Mouse (Mus musculus) kidney, postnatal 25 days (tissue): ENCODE results near the gene Dlx5.

Source experiments
- DNase-seq, 2 experiments: peaks; one replicate each; pipeline ENCODE4 v3.0.0; 2021; ENCODE audit warnings: mixed read lengths in 2 of 2

Gene Dlx5

GRCm38 (mm10) chr6:6859111-6859949 is 22.6 kb downstream of the Dlx5 start:
- no peak for DNase-seq

- DNase-seq = no peak
Measured at GRCm38 (mm10) chr6:6858571-6858970, 23.3 kb downstream of the Dlx5 start.

- DNase-seq = no peak
Measured at GRCm38 (mm10) chr6:6857766-6858165, 24.1 kb downstream of the Dlx5 start.

- no peak for DNase-seq
Measured at GRCm38 (mm10) chr6:6856881-6857280, 25.0 kb downstream of the Dlx5 start.

GRCm38 (mm10) chr6:6856316-6856715 is 25.6 kb downstream of the Dlx5 start:
- no peak for DNase-seq

- no peak for DNase-seq
Measured at GRCm38 (mm10) chr6:6855746-6856185, 26.1 kb downstream of the Dlx5 start.

- no peak for DNase-seq
Measured at GRCm38 (mm10) chr6:6854902-6855745, 26.8 kb downstream of the Dlx5 start.

GRCm38 (mm10) chr6:6854176-6854575 is 27.7 kb downstream of the Dlx5 start:
- DNase-seq = peak in 1 of 2 experiments; percentile 28

GRCm38 (mm10) chr6:6852944-6853343 is 28.9 kb downstream of the Dlx5 start:
- DNase-seq = no peak

GRCm38 (mm10) chr6:6851166-6851565 is 30.7 kb downstream of the Dlx5 start:
- no peak for DNase-seq

- no peak for DNase-seq
Measured at GRCm38 (mm10) chr6:6850324-6851060, 31.4 kb downstream of the Dlx5 start.

- DNase-seq = no peak
Measured at GRCm38 (mm10) chr6:6849744-6850143, 32.1 kb downstream of the Dlx5 start.

GRCm38 (mm10) chr6:6848541-6848940 is 33.3 kb downstream of the Dlx5 start:
- no peak for DNase-seq

GRCm38 (mm10) chr6:6833301-6833700 is 48.6 kb downstream of the Dlx5 start:
- no peak for DNase-seq

- no peak for DNase-seq
Measured at GRCm38 (mm10) chr6:6830446-6830845, 51.4 kb downstream of the Dlx5 start.
